Mouse (Mus musculus) neural tube, embryonic 13.5 days (tissue): ENCODE results near the gene Vmn1r52. TPM values are rescaled to one million over a fixed set of nuclear protein-coding genes. Genes with fewer than 3 reads are reported as not detected.
"Not testable (repeated sequence)": the region's sequence is repeated elsewhere in the genome, so short reads cannot be mapped to it uniquely, and the experiment has no call there.

Experiments used
- ATAC-seq: fragments of 200-750 bp; cut with Nextera tagmentation; 2 replicates; pipeline ENCODE4 v1.8.0; 2017; ENCODE audit warnings: low read depth, mild to moderate bottlenecking, moderate TSS enrichment, moderate library complexity
- H3K27ac ChIP-seq: fragments of 300-500 bp; sonication (generic); replicated peaks from 2 replicates; pipeline ENCODE4 v1.5.1; 2015; ENCODE audit warnings: moderate library complexity, mild to moderate bottlenecking, inconsistent platforms
- H3K27me3 ChIP-seq: fragments of 300-500 bp; sonication (generic); 2 replicates; pipeline ENCODE4 v1.6.1; 2015; ENCODE audit warnings: mild to moderate bottlenecking, inconsistent platforms
- H3K36me3 ChIP-seq: fragments of 300-500 bp; sonication (generic); 2 replicates; pipeline ENCODE4 v1.6.1; 2015; ENCODE audit warnings: mild to moderate bottlenecking, inconsistent platforms
- H3K4me1 ChIP-seq: fragments of 300-500 bp; sonication (generic); replicated peaks from 2 replicates; pipeline ENCODE4 v1.6.1; 2015; ENCODE audit warnings: inconsistent platforms
- H3K4me2 ChIP-seq: fragments of 300-500 bp; sonication (generic); 2 replicates; pipeline ENCODE4 v1.6.1; 2015; ENCODE audit warnings: inconsistent platforms, mild to moderate bottlenecking, moderate library complexity
- H3K4me3 ChIP-seq: fragments of 300-500 bp; sonication (generic); 2 replicates; pipeline ENCODE4 v1.5.1; 2015; ENCODE audit warnings: mild to moderate bottlenecking, inconsistent platforms
- H3K9ac ChIP-seq: fragments of 300-500 bp; sonication (generic); 2 replicates; pipeline ENCODE4 v1.6.1; 2015; ENCODE audit warnings: moderate library complexity, mild to moderate bottlenecking, inconsistent platforms
- H3K9me3 ChIP-seq: fragments of 300-500 bp; sonication (generic); 2 replicates; pipeline ENCODE4 v1.6.1; 2016; ENCODE audit warnings: inconsistent platforms
- WGBS: fragments of 180-500 bp; shearing (Covaris S2); methylation state at CpG from one replicate; pipeline ENCODE4 v1.1.7; 2015; 5-methylcytosine and 5-hydroxymethylcytosine counted together
- polyA plus RNA-seq: library from polyadenylated mRNA; unstranded; fragments of >200 nt; fragmentation: Nextera tagmentation; extraction: Ambion mirVana; gene quantifications from 2 replicates; pipeline ENCODE4 v1.2.1, GENCODE M21; 2015

Gene Vmn1r52
- not detected in 2 replicates for polyA plus RNA-seq

GRCm38 (mm10) chr6:90174508-90174907 is at the start of gene Vmn1r52:
Gene Vmn1r52, plus strand, starts transcription at chr6:90174808.
- Histone ChIP-seq H3K4me2 (no peak within 1 kb of the TSS), H3K27me3 (no peaks in the 10 kb centered on the region), H3K9ac (no peak within 1 kb of the TSS), H3K4me1 (no peaks in the 10 kb centered on the region), H3K4me3 (no peak within 1 kb of the TSS), H3K9me3 (no peaks in the 10 kb centered on the region), H3K27ac (no peak within 1 kb of the TSS), H3K36me3 (no peaks in the 10 kb centered on the region)
- 69% methylated on average over 2 of the region's 2 CpGs for WGBS
- no peak for ATAC-seq

GRCm38 (mm10) chr6:90160139-90160538 is 14.5 kb upstream of the Vmn1r52 start:
- no peaks in the 10 kb centered on the region for H3K4me1 ChIP-seq
- no peak for ATAC-seq
- H3K27ac ChIP-seq = no peak overlapping the region
- H3K36me3 ChIP-seq = no peaks in the 10 kb centered on the region
- 0 out of 2 replicates have a peak, but pooled peaks cover 7% of the 10 kb centered on the region for H3K9me3 ChIP-seq
- H3K4me2 ChIP-seq = no peak overlapping the region
- no peak overlapping the region for H3K4me3 ChIP-seq
- no peaks in the 10 kb centered on the region for H3K27me3 ChIP-seq
- WGBS = 77% methylated on average over 3 of the region's 3 CpGs
- H3K9ac ChIP-seq = no peak overlapping the region

- H3K27ac ChIP-seq, ATAC-seq, H3K36me3 ChIP-seq, H3K4me3 ChIP-seq, H3K4me2 ChIP-seq, H3K9me3 ChIP-seq, H3K27me3 ChIP-seq, H3K9ac ChIP-seq, H3K4me1 ChIP-seq: not testable (repeated sequence)
- whole genome bisulfite sequencing = 79% methylated on average over 2 of the region's 2 CpGs
Measured at GRCm38 (mm10) chr6:90202493-90202892, 27.9 kb downstream of the Vmn1r52 start, which contains the start of gene V1ra8. Gene V1ra8, plus strand, starts transcription at chr6:90202793.

- Histone ChIP-seq H3K9me3 (0 out of 2 replicates have a peak, but pooled peaks cover 13% of the 10 kb centered on the region), H3K27ac (no peak within 1 kb of the TSS), H3K9ac (no peak within 1 kb of the TSS), H3K4me1 (no peaks in the 10 kb centered on the region), H3K36me3 (no peaks in the 10 kb centered on the region), H3K4me2 (no peak within 1 kb of the TSS), H3K4me3 (no peak within 1 kb of the TSS), H3K27me3 (no peaks in the 10 kb centered on the region)
- WGBS = 75% methylated on average over 1 of the region's 1 CpGs
- no peak for ATAC-seq
Measured at GRCm38 (mm10) chr6:90224338-90224737, 49.7 kb downstream of the Vmn1r52 start, which contains the start of gene Vmn1r53. Gene Vmn1r53, minus strand, starts transcription at chr6:90224438.

Other genes with a start within 250 kb of the Vmn1r52 start
- not detected in 2 replicates for gene Vmn1r45, start 234.2 kb upstream of the Vmn1r52 start, polyA plus RNA-seq
- not detected in 2 replicates for gene Vmn1r46, start 205.5 kb upstream of the Vmn1r52 start, polyA plus RNA-seq
- not detected in 2 replicates for gene Vmn1r47, start 158.7 kb upstream of the Vmn1r52 start, polyA plus RNA-seq
- not detected in 2 replicates for gene Vmn1r48, start 138.0 kb upstream of the Vmn1r52 start, polyA plus RNA-seq
- not detected in 2 replicates for gene Vmn1r49, start 96.3 kb upstream of the Vmn1r52 start, polyA plus RNA-seq
- gene Vmn1r50, start 73.4 kb upstream of the Vmn1r52 start, polyA plus RNA-seq = not detected in 2 replicates
- gene Vmn1r51, start 52.2 kb upstream of the Vmn1r52 start, polyA plus RNA-seq = not detected in 2 replicates
- gene V1ra8, start 28.0 kb downstream of the Vmn1r52 start, polyA plus RNA-seq = not detected in 2 replicates
- gene Vmn1r53, start 49.6 kb downstream of the Vmn1r52 start, polyA plus RNA-seq = not detected in 2 replicates
- not detected in 2 replicates for gene Vmn1r54, start 71.5 kb downstream of the Vmn1r52 start, polyA plus RNA-seq
- not detected in 2 replicates for gene BC048671, start 126.4 kb downstream of the Vmn1r52 start, polyA plus RNA-seq
- gene Chst13, start 150.4 kb downstream of the Vmn1r52 start, polyA plus RNA-seq = 0.27 TPM in 1 of 2 replicates, not detected in the other
- not detected in 2 replicates for gene Uroc1, start 158.5 kb downstream of the Vmn1r52 start, polyA plus RNA-seq
- 10.0 and 10.3 TPM in 2 replicates for gene Zxdc, start 194.7 kb downstream of the Vmn1r52 start, polyA plus RNA-seq